Mouse (Mus musculus) MEL (cell line): ENCODE results near the gene Crat. TPM values are rescaled to one million over a fixed set of nuclear protein-coding genes. Genes with fewer than 3 reads are reported as not detected.

ENCODE experiments used
- DNase-seq: peaks from one replicate; pipeline ENCODE4 v3.0.0; 2011; ENCODE audit warnings: low read depth, low spot score
- H3K27ac ChIP-seq: 2 replicates; pipeline ENCODE4 v1.5.1; 2012; ENCODE audit warnings: low read depth, mild to moderate bottlenecking, control low read depth, low read length, moderate library complexity; ENCODE audit not compliant: control insufficient read depth
- H3K27me3 ChIP-seq, 2 experiments: fragments of 150-350 bp in 1 of 2; sonication (generic) in 1 of 2; 2 replicates each; pipeline ENCODE4 v1.6.1; 2012; ENCODE audit warnings: low read length in 2 of 2, mild to moderate bottlenecking in 2 of 2, improper control_type of control experiment in 1 of 2, moderate library complexity in 1 of 2; ENCODE audit not compliant: insufficient read depth in 2 of 2, control insufficient read depth in 1 of 2
- H3K36me3 ChIP-seq, 2 experiments: 2 replicates each; pipeline ENCODE4 v1.6.1; 2012 to 2014; ENCODE audit warnings: low read length in 2 of 2, improper control_type of control experiment in 1 of 2, inconsistent platforms in 1 of 2, mild to moderate bottlenecking in 1 of 2; ENCODE audit not compliant: insufficient read depth in 2 of 2, control insufficient read depth in 1 of 2
- H3K4me1 ChIP-seq, 2 experiments: fragments of 150-350 bp in 1 of 2; sonication (generic) in 1 of 2; 2 replicates each; pipeline ENCODE4 v1.6.1; 2012; ENCODE audit warnings: low read length in 2 of 2, improper control_type of control experiment in 1 of 2, mild to moderate bottlenecking in 1 of 2; ENCODE audit not compliant: insufficient read depth in 2 of 2, control insufficient read depth in 1 of 2
- H3K4me3 ChIP-seq, 2 experiments: fragments of 150-350 bp in 1 of 2; sonication (generic) in 1 of 2; 2 replicates each; pipeline ENCODE4 v1.5.1; 2012; ENCODE audit warnings: low read depth in 2 of 2, low read length in 2 of 2, mild to moderate bottlenecking in 2 of 2, moderate library complexity in 2 of 2, control low read depth in 1 of 2, improper control_type of control experiment in 1 of 2; ENCODE audit not compliant: control insufficient read depth in 1 of 2, insufficient read depth in 1 of 2
- H3K79me2 ChIP-seq: 2 replicates; pipeline ENCODE4 v1.6.1; 2012; ENCODE audit warnings: mild to moderate bottlenecking, low read length, moderate library complexity; ENCODE audit not compliant: control insufficient read depth, poor library complexity, insufficient read depth
- H3K9ac ChIP-seq: 2 replicates; pipeline ENCODE4 v1.6.1; 2012; ENCODE audit warnings: low read depth, mild to moderate bottlenecking, control low read depth, low read length, moderate library complexity; ENCODE audit not compliant: control insufficient read depth, poor library complexity, severe bottlenecking
- H3K9me3 ChIP-seq: fragments of 150-350 bp; sonication (generic); replicated peaks from 2 replicates; pipeline ENCODE4 v1.6.1; 2012; ENCODE audit warnings: mild to moderate bottlenecking, low read length, improper control_type of control experiment, moderate library complexity; ENCODE audit not compliant: insufficient read depth
- BHLHE40 ChIP-seq: IDR thresholded peaks from 2 replicates; pipeline ENCODE4 v1.6.1; 2012; ENCODE audit warnings: low read depth, mild to moderate bottlenecking, inconsistent platforms, low read length, improper control_type of control experiment, borderline replicate concordance
- CHD1 ChIP-seq: IDR thresholded peaks from 2 replicates; pipeline ENCODE4 v1.6.1; 2012; ENCODE audit warnings: low read depth, mild to moderate bottlenecking, inconsistent platforms, low read length, improper control_type of control experiment
- CTCF ChIP-seq, 3 experiments: IDR thresholded peaks in 2 of 3; conservative IDR thresholded peaks in 1 of 3; 2 replicates each; pipeline ENCODE4 v1.5.1; 2011 to 2012; ENCODE audit warnings: low read length in 3 of 3, low read depth in 2 of 3, mild to moderate bottlenecking in 2 of 3, improper control_type of control experiment in 1 of 3, inconsistent platforms in 1 of 3, mixed read lengths in 1 of 3, moderate library complexity in 1 of 3; ENCODE audit not compliant: control insufficient read depth in 1 of 3, insufficient read depth in 1 of 3, poor library complexity in 1 of 3, severe bottlenecking in 1 of 3
- ELF1 ChIP-seq: IDR thresholded peaks from 2 replicates; pipeline ENCODE4 v1.6.1; 2014; ENCODE audit warnings: low read depth, mild to moderate bottlenecking, inconsistent platforms, low read length, improper control_type of control experiment, moderate library complexity
- EP300 ChIP-seq, 2 experiments: IDR thresholded peaks; 2 replicates each; pipeline ENCODE4 v1.6.1; 2011; ENCODE audit warnings: improper control_type of control experiment in 2 of 2, low read length in 2 of 2, low read depth in 1 of 2, mild to moderate bottlenecking in 1 of 2
- ETS1 ChIP-seq: IDR thresholded peaks from 2 replicates; pipeline ENCODE4 v1.6.1; 2012; ENCODE audit warnings: low read depth, mild to moderate bottlenecking, inconsistent platforms, low read length, improper control_type of control experiment, moderate library complexity
- NRF1 ChIP-seq: IDR thresholded peaks from 2 replicates; pipeline ENCODE4 v1.6.1; 2014; ENCODE audit warnings: low read depth, mild to moderate bottlenecking, inconsistent platforms, low read length, improper control_type of control experiment, moderate library complexity; ENCODE audit not compliant: poor library complexity, insufficient read depth, severe bottlenecking
- POLR2AphosphoS2 ChIP-seq: IDR thresholded peaks from 2 replicates; pipeline ENCODE4 v1.6.1; 2011; ENCODE audit warnings: low read length, improper control_type of control experiment
- RAD21 ChIP-seq: IDR thresholded peaks from 2 replicates; pipeline ENCODE4 v1.6.1; 2011; ENCODE audit warnings: mild to moderate bottlenecking, low read depth, low read length, improper control_type of control experiment
- RCOR1 ChIP-seq: IDR thresholded peaks from 2 replicates; pipeline ENCODE4 v1.6.1; 2012; ENCODE audit warnings: low read depth, mild to moderate bottlenecking, inconsistent platforms, low read length, improper control_type of control experiment
- SIN3A ChIP-seq: IDR thresholded peaks from 2 replicates; pipeline ENCODE4 v1.6.1; 2012; ENCODE audit warnings: low read length, improper control_type of control experiment, inconsistent platforms
- SMC3 ChIP-seq: IDR thresholded peaks from 2 replicates; pipeline ENCODE4 v1.6.1; 2011; ENCODE audit warnings: low read depth, low read length, improper control_type of control experiment
- TBP ChIP-seq: IDR thresholded peaks from 2 replicates; pipeline ENCODE4 v1.8.0; 2011; ENCODE audit warnings: low read depth, low read length, improper control_type of control experiment
- USF1 ChIP-seq: IDR thresholded peaks from 2 replicates; pipeline ENCODE4 v1.6.1; 2014; ENCODE audit warnings: low read depth, mild to moderate bottlenecking, inconsistent platforms, low read length, improper control_type of control experiment, moderate library complexity
- USF2 ChIP-seq, 2 experiments: IDR thresholded peaks; 2 replicates each; pipeline ENCODE4 v1.6.1; 2011 to 2012; ENCODE audit warnings: improper control_type of control experiment in 2 of 2, low read length in 2 of 2, borderline replicate concordance in 1 of 2, inconsistent platforms in 1 of 2, low read depth in 1 of 2, mild to moderate bottlenecking in 1 of 2; ENCODE audit not compliant: insufficient read depth in 1 of 2
- ZC3H11A ChIP-seq: IDR thresholded peaks from 2 replicates; pipeline ENCODE4 v1.6.1; 2012; ENCODE audit warnings: low read depth, mild to moderate bottlenecking, inconsistent platforms, low read length, improper control_type of control experiment
- ZMIZ1 ChIP-seq: IDR thresholded peaks from 2 replicates; pipeline ENCODE4 v1.6.1; 2012; ENCODE audit warnings: low read depth, mild to moderate bottlenecking, inconsistent platforms, low read length, improper control_type of control experiment, moderate library complexity
- ZNF384 ChIP-seq: IDR thresholded peaks from 2 replicates; pipeline ENCODE4 v1.6.1; 2012; ENCODE audit warnings: low read depth, mild to moderate bottlenecking, inconsistent platforms, low read length, improper control_type of control experiment
- polyA plus RNA-seq, 2 experiments: library from polyadenylated mRNA; stranded (reverse) in 1 of 2; unstranded in 1 of 2; fragments of >175 nt in 1 of 2; fragments of >200 nt in 1 of 2; gene quantifications; 2 replicates each; pipeline versions ENCODE4 v1.2.1 to v1.2.4; 2012; ENCODE audit warnings: low replicate concordance in 2 of 2, low read depth in 1 of 2; ENCODE audit not compliant: insufficient read length in 2 of 2, insufficient read depth in 1 of 2, missing spikeins in 1 of 2
- total RNA-seq: library from RNA; depleted of rRNA; stranded (reverse); fragments of 300-350 nt; gene quantifications from 2 replicates; pipeline ENCODE4 v1.2.3, GENCODE M21; 2012

Crat gene
- total and polyA plus RNA-seq, 3 experiments, result 22.0 to 93.9 TPM; not detected in 1

DNA sequence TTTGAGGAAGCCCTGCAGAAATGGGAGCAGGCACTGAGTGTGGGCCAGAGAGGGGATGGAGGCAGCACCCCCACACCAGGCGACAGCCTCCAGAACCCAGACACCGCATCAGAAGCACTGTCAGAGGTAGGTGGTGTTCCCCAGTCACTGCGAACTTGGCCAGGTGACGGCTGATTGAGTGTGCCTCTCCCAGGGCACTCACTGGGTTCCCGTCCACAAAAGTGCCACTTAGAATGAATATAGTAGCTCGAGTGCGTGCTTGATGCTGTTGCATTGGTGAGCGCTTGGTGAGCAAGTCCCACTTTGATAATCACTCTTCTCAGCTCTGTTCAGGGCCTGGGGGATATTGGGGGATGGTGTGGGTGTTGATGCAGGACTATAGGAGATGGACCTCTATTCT lies 44.1 kb downstream of the Crat start:
- Histone ChIP-seq H3K36me3 (no peaks in the 10 kb centered on the region; a peak in 1 of 4 replicates), H3K9ac (no peak overlapping the region)

DNA sequence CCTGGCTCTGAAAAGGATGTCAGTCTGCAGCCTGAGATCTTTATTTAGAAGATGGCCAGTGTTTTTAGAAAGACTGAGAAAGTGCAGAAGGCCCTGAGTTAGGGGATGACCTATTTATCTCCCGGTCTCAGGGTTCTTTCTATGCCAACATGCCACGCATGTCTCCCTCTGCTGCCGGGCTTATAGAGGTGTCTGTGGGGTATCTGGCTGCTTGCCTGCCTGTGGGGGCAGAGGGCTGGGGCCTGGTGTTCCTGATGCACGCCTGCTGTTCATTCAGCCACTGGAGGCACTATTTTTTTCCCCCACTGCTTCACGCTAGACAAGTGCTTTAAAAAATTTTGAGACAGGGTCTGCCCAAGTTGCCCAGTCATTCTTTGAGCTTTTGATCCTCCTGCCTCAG lies 49.4 kb downstream of the Crat start:
- no peaks in the 10 kb centered on the region for H3K9me3 ChIP-seq
- H3K4me1 ChIP-seq, result 0 out of 4 replicates have a peak, but pooled peaks cover 0 to 2% of the 10 kb centered on the region in 2 experiments
- H3K9ac ChIP-seq, result no peak overlapping the region
- TF ChIP-seq SIN3A (no peak), RCOR1 (no peak), EP300 (IDR thresholded peaks at IDR 0.05; ENCODE audit: low read depth in 1 of 2, low read length in 2 of 2) (no peak), ELF1 (no peak), NRF1 (no peak), TBP (no peak), CHD1 (no peak), SMC3 (no peak), USF2 (IDR thresholded peaks at IDR 0.05; ENCODE audit: borderline replicate concordance in 1 of 2, insufficient read depth in 1 of 2, low read depth in 1 of 2, low read length in 2 of 2) (no peak), POLR2AphosphoS2 (no peak), ZC3H11A (no peak), ZNF384 (no peak), ETS1 (no peak)
- DNase-seq, result no peak
- no peaks in the 10 kb centered on the region for H3K27me3 ChIP-seq
- H3K4me3 ChIP-seq, result no peak overlapping the region
- H3K79me2 ChIP-seq, result peaks cover 15% of the 10 kb centered on the region
- H3K27ac ChIP-seq, result no peak overlapping the region
- no peaks in the 10 kb centered on the region; a peak in 2 of 4 replicates for H3K36me3 ChIP-seq

More for the DNA sequence above, 44.1 kb downstream of the Crat start:
- no peaks in the 10 kb centered on the region for H3K4me1 ChIP-seq
- no peak for DNase-seq
- no peaks in the 10 kb centered on the region for H3K27me3 ChIP-seq
- H3K27ac ChIP-seq, result no peak overlapping the region
- H3K9me3 ChIP-seq, result no peaks in the 10 kb centered on the region
- H3K79me2 ChIP-seq, result no peaks in the 10 kb centered on the region
- TF ChIP-seq SMC3 (no peak), ELF1 (no peak)
- no peak overlapping the region for H3K4me3 ChIP-seq

DNA sequence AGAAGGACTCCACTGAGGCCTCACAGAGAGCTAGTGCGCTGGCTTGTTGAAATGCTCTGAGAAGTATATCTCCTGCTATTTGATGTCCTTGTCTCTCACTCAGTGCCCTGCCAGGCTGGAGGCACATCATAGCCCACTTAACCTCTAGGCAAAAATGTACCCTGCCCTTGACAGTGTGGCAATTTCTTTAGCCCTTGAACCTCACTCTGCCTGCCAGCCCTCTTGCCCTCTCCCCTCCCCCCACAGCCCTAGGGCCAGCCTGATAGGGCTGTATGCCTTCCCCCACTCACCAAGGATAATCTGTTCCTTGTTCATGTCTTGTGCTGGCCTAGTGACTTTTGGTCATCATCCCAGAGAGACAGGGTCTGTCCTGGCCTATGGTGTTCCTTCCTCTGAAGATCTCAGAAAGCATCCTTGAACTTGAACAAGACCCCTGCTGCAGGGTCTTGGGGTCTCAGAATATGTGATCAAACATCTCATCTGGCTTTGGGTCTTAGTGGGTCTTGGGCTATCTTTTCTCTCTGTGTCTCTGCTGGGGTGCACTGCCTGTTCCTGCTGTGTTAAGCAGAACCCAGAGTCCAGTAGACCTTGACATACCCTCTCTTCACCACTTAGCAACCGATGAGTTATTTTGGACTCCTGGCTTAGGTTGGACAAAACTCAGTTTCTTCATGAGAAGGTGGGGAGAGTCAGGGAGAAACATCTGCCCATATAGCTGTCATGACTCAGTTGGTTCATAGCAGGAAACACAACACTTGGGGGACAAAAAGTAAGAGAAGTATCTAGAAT lies 50.1 kb downstream of the Crat start:
- Histone ChIP-seq H3K9me3 (no peaks in the 10 kb centered on the region), H3K27me3 (no peaks in the 10 kb centered on the region), H3K9ac (no peak overlapping the region), H3K36me3 (no peaks in the 10 kb centered on the region; a peak in 2 of 4 replicates), H3K4me3 (peak overlapping the region in 1 of 2 experiments; percentile 23; a peak in 1 of 4 replicates), H3K79me2 (peaks cover 15% of the 10 kb centered on the region)
- no peak for DNase-seq
- TF ChIP-seq ELF1 (no peak), USF1 (no peak), EP300 (IDR thresholded peaks at IDR 0.05; ENCODE audit: low read depth in 1 of 2, low read length in 2 of 2) (no peak), ZNF384 (no peak), RAD21 (no peak), BHLHE40 (no peak), CTCF (IDR thresholded peaks at IDR 0.05 in 2 of 3, conservative IDR thresholded peaks at IDR 0.05 in 1 of 3; ENCODE audit: control insufficient read depth in 1 of 3, insufficient read depth in 1 of 3, low read depth in 2 of 3, low read length in 3 of 3, poor library complexity in 1 of 3, severe bottlenecking in 1 of 3) (no peak), SMC3 (no peak), ZMIZ1 (no peak)
- TF ChIP-seq, all 39 proteins: peak for 0
- Histone ChIP-seq H3K4me1 (0 out of 4 replicates have a peak, but pooled peaks cover 0 to 2% of the 10 kb centered on the region in 2 experiments), H3K27ac (no peak overlapping the region)
